Mouse (Mus musculus): Measurements from ENCODE around the gene Gria1. TPM values are rescaled to one million over a fixed set of nuclear protein-coding genes. Genes with fewer than 3 reads are reported as not detected.

Gene Gria1
- polyA plus RNA-seq, 1 experiment from 2014 or later, result 3.2 TPM

DNA sequence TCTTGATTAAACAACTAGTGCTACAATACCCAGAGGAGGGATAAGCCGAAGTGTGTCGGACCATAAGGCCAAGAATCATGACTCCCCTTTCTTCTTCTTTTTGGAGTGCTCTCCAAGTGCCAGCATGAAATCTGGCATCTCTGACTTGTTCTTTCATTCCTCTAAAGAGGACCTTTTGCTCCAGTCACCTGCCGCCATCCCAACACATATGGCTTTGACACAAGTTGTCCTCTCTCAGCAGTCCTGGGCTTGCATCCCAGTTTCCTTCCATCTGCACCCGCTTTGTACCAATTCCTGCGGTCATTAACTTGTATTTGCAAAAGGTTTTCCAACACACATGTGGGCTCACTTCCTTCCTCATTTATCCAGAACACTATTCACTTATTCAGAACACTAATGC, 103.2 kb downstream of the Gria1 start:
- ATAC-seq (ENCODE audit: insufficient number of reproducible peaks, insufficient read depth, low FRiP score, low read depth), result no peak
- WGBS, result 84% methylated on average over 5 of the region's 5 CpGs
- no peak overlapping the region for H3K27ac ChIP-seq (ENCODE audit: low read length)

DNA sequence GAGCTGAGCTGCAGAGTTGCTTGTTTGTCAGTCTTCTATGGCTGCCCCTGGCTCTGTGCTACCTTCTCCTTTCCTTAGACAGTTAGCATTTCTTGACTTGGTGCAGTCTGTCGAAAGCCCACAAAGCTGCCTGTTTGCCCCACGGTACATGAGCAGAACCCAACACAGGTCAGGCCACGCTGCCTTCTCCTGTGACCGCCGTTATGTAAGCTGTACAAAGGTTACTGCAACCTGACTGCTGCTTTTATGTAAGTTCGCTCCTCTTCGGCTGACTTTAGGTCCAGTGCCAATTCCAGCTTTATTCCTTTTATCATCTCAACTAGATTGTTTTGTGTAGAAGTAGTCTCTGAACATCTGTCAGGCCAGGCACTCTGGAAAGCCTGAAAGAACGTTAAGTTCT, 115.9 kb downstream of the Gria1 start:
- no peak overlapping the region for H3K4me2 ChIP-seq (replicated peaks; ENCODE audit: low read depth, low read length)
- H3K4me3 ChIP-seq (ENCODE audit: low read depth, low read length), result no peak overlapping the region

More for the DNA sequence above, 103.2 kb downstream of the Gria1 start:
- Histone ChIP-seq H3K27me3 (ENCODE audit: control insufficient read depth, insufficient read depth, low read length) (no peaks in the 10 kb centered on the region), H3K36me3 (ENCODE audit: control insufficient read depth, insufficient read depth, low read length) (no peaks in the 10 kb centered on the region), H3K9me3 (ENCODE audit: control insufficient read depth, low read depth, low read length) (no peaks in the 10 kb centered on the region), H3K4me2 (replicated peaks; ENCODE audit: low read depth, low read length) (no peak overlapping the region), H3K9ac (replicated peaks; ENCODE audit: low read depth, low read length) (no peak overlapping the region), H3K4me3 (ENCODE audit: low read depth, low read length) (no peak overlapping the region), H3K4me1 (ENCODE audit: control insufficient read depth, insufficient read depth, low read length) (no peaks in the 10 kb centered on the region)

DNA sequence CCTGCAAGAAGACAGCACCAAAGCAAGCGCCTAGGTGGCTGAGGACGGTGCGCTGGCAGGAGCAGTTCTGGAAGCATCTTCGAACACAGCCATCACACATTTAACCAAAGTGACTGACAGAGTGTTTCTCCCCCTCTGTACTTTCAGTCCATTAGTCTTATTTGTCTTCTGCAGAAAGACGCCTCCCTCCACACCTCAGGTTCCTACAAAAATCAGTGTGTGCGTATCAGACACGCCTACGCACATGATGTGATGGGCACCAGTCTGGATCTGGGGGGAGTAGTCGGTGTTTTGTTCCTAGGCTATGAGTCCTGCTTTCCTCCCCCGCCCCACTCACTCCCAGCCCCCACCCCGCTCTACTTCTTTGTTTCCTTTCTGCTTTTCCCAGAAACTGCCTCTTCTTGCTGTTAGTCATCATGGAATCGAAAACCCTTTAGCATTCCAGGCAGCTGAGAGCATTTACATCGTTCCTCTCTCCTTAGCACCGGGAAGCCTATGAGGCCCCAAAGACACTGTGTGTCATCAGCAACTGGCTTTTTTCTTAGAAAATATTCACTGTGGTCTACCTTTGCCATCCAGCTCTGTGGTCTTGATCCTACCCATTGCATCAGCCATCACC, 129.1 kb downstream of the Gria1 start:
- ATAC-seq (ENCODE audit: insufficient number of reproducible peaks, insufficient read depth, low FRiP score, low read depth), result no peak
- Histone ChIP-seq H3K27me3 (ENCODE audit: control insufficient read depth, insufficient read depth, low read length) (no peaks in the 10 kb centered on the region), H3K4me1 (ENCODE audit: control insufficient read depth, insufficient read depth, low read length) (no peaks in the 10 kb centered on the region), H3K36me3 (ENCODE audit: control insufficient read depth, insufficient read depth, low read length) (no peaks in the 10 kb centered on the region), H3K9me3 (ENCODE audit: control insufficient read depth, low read depth, low read length) (no peaks in the 10 kb centered on the region), H3K4me2 (replicated peaks; ENCODE audit: low read depth, low read length) (no peak overlapping the region), H3K4me3 (ENCODE audit: low read depth, low read length) (no peak overlapping the region), H3K9ac (replicated peaks; ENCODE audit: low read depth, low read length) (no peak overlapping the region), H3K27ac (ENCODE audit: low read length) (no peak overlapping the region)
- 75% methylated on average over 14 of the region's 14 CpGs for WGBS

More for the DNA sequence above, 115.9 kb downstream of the Gria1 start:
- WGBS, result 70% methylated on average over 8 of the region's 8 CpGs
- no peak overlapping the region for H3K27ac ChIP-seq (ENCODE audit: low read length)
- H3K9ac ChIP-seq (replicated peaks; ENCODE audit: low read depth, low read length), result no peak overlapping the region
- H3K4me1 ChIP-seq (ENCODE audit: control insufficient read depth, insufficient read depth, low read length), result no peaks in the 10 kb centered on the region
- ATAC-seq (ENCODE audit: insufficient number of reproducible peaks, insufficient read depth, low FRiP score, low read depth), result no peak
- no peaks in the 10 kb centered on the region for H3K36me3 ChIP-seq (ENCODE audit: control insufficient read depth, insufficient read depth, low read length)
- no peaks in the 10 kb centered on the region for H3K9me3 ChIP-seq (ENCODE audit: control insufficient read depth, low read depth, low read length)
- no peaks in the 10 kb centered on the region for H3K27me3 ChIP-seq (ENCODE audit: control insufficient read depth, insufficient read depth, low read length)

DNA sequence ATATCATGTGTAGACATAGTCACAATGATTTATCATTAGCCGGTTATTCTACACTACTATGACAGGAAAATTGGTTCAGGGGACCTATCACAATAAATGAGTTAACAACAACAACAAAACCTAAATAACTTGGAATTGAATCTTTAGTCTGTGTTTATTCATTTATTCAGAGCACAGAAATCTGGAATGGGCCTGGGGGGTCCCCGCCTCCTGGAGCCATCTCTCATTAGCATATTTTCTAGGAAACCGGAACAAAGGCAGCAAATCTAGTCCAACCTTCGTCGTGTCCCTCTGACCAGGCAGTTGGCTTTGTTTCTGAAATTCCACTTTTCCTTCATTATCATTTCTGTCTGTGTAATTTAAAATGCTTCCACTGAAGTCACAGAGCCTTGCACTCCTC, 132.5 kb downstream of the Gria1 start:
- Histone ChIP-seq H3K27ac (ENCODE audit: low read length) (no peak overlapping the region), H3K36me3 (ENCODE audit: control insufficient read depth, insufficient read depth, low read length) (no peaks in the 10 kb centered on the region), H3K4me2 (replicated peaks; ENCODE audit: low read depth, low read length) (no peak overlapping the region), H3K4me3 (ENCODE audit: low read depth, low read length) (no peak overlapping the region), H3K4me1 (ENCODE audit: control insufficient read depth, insufficient read depth, low read length) (no peaks in the 10 kb centered on the region), H3K9ac (replicated peaks; ENCODE audit: low read depth, low read length) (no peak overlapping the region), H3K27me3 (ENCODE audit: control insufficient read depth, insufficient read depth, low read length) (no peaks in the 10 kb centered on the region), H3K9me3 (ENCODE audit: control insufficient read depth, low read depth, low read length) (no peaks in the 10 kb centered on the region)
- 80% methylated on average over 5 of the region's 5 CpGs for WGBS
- ATAC-seq (ENCODE audit: insufficient number of reproducible peaks, insufficient read depth, low FRiP score, low read depth), result no peak

DNA sequence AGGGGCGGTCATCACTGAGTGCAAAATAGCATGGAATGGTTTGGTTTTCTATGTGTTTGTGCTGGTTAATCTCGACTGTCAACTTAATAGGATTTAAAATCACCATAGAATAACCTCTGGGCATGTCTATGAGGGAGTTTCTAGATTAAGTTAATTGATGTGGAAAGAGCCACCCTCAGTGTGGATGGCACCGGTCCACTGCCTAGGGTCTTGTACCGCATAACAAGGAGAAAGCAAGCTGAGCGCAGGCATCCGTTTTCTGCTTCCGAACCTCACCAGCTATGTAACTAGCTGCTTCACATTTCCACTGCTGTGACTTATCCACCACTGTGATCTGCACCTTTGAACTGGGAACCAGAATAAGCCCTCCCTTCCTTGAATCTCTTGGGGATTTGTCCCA, 134.0 kb downstream of the Gria1 start:
- 75% methylated on average over 7 of the region's 7 CpGs for WGBS
- Histone ChIP-seq H3K9me3 (ENCODE audit: control insufficient read depth, low read depth, low read length) (no peaks in the 10 kb centered on the region), H3K4me1 (ENCODE audit: control insufficient read depth, insufficient read depth, low read length) (no peaks in the 10 kb centered on the region), H3K27ac (ENCODE audit: low read length) (no peak overlapping the region), H3K36me3 (ENCODE audit: control insufficient read depth, insufficient read depth, low read length) (no peaks in the 10 kb centered on the region), H3K4me2 (replicated peaks; ENCODE audit: low read depth, low read length) (no peak overlapping the region), H3K27me3 (ENCODE audit: control insufficient read depth, insufficient read depth, low read length) (no peaks in the 10 kb centered on the region), H3K9ac (replicated peaks; ENCODE audit: low read depth, low read length) (no peak overlapping the region), H3K4me3 (ENCODE audit: low read depth, low read length) (no peak overlapping the region)
- ATAC-seq (ENCODE audit: insufficient number of reproducible peaks, insufficient read depth, low FRiP score, low read depth), result no peak

DNA sequence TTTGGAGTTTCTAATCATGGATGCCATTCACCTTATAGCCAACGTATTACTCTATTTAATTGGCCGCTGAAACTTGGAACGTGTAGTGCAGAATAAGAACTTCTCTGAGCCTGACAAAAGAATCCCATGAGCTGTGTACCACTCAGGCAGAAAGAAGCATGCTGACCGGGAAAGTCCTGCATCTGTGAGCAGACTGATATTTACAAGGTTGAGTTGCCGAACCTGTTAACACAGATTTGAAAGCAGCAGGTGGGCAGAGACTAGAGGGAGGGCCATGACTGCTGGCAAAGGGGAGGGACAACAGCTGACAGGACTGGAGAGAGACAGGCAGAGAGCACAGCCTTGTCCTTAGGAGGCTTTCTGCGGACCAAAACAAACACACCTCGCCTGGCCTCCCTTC, 134.5 kb downstream of the Gria1 start:
- H3K9me3 ChIP-seq (ENCODE audit: control insufficient read depth, low read depth, low read length), result no peaks in the 10 kb centered on the region
- H3K36me3 ChIP-seq (ENCODE audit: control insufficient read depth, insufficient read depth, low read length), result no peaks in the 10 kb centered on the region
- H3K4me1 ChIP-seq (ENCODE audit: control insufficient read depth, insufficient read depth, low read length), result no peaks in the 10 kb centered on the region
- no peaks in the 10 kb centered on the region for H3K27me3 ChIP-seq (ENCODE audit: control insufficient read depth, insufficient read depth, low read length)
- no peak for ATAC-seq (ENCODE audit: insufficient number of reproducible peaks, insufficient read depth, low FRiP score, low read depth)
- WGBS, result 56% methylated on average over 7 of the region's 7 CpGs
- H3K4me3 ChIP-seq (ENCODE audit: low read depth, low read length), result no peak overlapping the region
- H3K4me2 ChIP-seq (replicated peaks; ENCODE audit: low read depth, low read length), result no peak overlapping the region
- no peak overlapping the region for H3K9ac ChIP-seq (replicated peaks; ENCODE audit: low read depth, low read length)
- H3K27ac ChIP-seq (ENCODE audit: low read length), result no peak overlapping the region

DNA sequence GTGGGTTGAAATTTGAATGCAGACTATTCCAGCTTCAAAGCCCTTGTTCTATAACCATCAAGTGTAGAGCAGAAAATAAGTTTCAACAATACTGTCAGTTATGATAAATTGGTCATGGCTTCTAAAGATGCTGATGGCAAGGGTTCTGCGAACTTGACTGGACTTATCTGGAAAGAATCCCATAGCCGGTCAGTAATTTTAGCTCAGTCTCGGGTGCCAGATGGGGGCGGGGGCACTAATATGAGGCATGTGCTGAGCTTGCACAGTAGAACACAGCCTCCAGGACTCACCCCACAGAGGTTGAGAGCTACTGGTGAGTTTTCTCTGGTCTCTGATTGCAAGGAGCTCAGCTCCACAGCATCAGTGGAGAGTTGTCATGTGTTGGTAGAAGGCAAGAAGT, 140.5 kb downstream of the Gria1 start:
- H3K9me3 ChIP-seq (ENCODE audit: control insufficient read depth, low read depth, low read length), result no peaks in the 10 kb centered on the region

DNA sequence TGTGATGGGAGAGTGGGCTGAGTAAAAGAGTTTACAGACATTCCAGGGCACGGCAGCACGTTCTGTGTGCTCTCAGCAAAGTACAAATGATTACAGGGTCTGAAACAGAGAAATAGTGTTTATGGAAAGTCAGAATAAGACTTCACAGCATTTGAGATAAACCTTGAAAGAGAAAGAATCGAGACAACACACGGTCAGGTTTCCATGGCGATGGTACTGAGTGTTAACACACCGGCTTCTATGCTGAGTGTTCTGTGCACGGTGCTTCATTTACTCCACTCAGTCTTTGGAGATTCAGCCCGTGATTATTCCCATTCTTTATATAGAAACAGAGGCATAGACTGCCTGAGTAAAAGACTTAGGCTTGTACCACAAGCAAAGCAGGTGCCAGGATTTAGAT, 143.8 kb downstream of the Gria1 start:
- WGBS, result 48% methylated on average over 8 of the region's 8 CpGs
- H3K9me3 ChIP-seq (ENCODE audit: control insufficient read depth, low read depth, low read length), result no peaks in the 10 kb centered on the region
- H3K27ac ChIP-seq (ENCODE audit: low read length), result no peak overlapping the region
- H3K4me1 ChIP-seq (ENCODE audit: control insufficient read depth, insufficient read depth, low read length), result no peaks in the 10 kb centered on the region
- H3K27me3 ChIP-seq (ENCODE audit: control insufficient read depth, insufficient read depth, low read length), result no peaks in the 10 kb centered on the region
- no peak overlapping the region for H3K4me2 ChIP-seq (replicated peaks; ENCODE audit: low read depth, low read length)
- no peak overlapping the region for H3K4me3 ChIP-seq (ENCODE audit: low read depth, low read length)
- H3K9ac ChIP-seq (replicated peaks; ENCODE audit: low read depth, low read length), result no peak overlapping the region
- ATAC-seq (ENCODE audit: insufficient number of reproducible peaks, insufficient read depth, low FRiP score, low read depth), result no peak
- H3K36me3 ChIP-seq (ENCODE audit: control insufficient read depth, insufficient read depth, low read length), result no peaks in the 10 kb centered on the region

More for the DNA sequence above, 140.5 kb downstream of the Gria1 start:
- WGBS, result 76% methylated on average over 4 of the region's 4 CpGs
- no peak overlapping the region for H3K4me3 ChIP-seq (ENCODE audit: low read depth, low read length)
- H3K4me2 ChIP-seq (replicated peaks; ENCODE audit: low read depth, low read length), result no peak overlapping the region
- no peak overlapping the region for H3K9ac ChIP-seq (replicated peaks; ENCODE audit: low read depth, low read length)
- no peak for ATAC-seq (ENCODE audit: insufficient number of reproducible peaks, insufficient read depth, low FRiP score, low read depth)
- no peaks in the 10 kb centered on the region for H3K4me1 ChIP-seq (ENCODE audit: control insufficient read depth, insufficient read depth, low read length)
- H3K27ac ChIP-seq (ENCODE audit: low read length), result no peak overlapping the region
- no peaks in the 10 kb centered on the region for H3K27me3 ChIP-seq (ENCODE audit: control insufficient read depth, insufficient read depth, low read length)
- H3K36me3 ChIP-seq (ENCODE audit: control insufficient read depth, insufficient read depth, low read length), result no peaks in the 10 kb centered on the region

DNA sequence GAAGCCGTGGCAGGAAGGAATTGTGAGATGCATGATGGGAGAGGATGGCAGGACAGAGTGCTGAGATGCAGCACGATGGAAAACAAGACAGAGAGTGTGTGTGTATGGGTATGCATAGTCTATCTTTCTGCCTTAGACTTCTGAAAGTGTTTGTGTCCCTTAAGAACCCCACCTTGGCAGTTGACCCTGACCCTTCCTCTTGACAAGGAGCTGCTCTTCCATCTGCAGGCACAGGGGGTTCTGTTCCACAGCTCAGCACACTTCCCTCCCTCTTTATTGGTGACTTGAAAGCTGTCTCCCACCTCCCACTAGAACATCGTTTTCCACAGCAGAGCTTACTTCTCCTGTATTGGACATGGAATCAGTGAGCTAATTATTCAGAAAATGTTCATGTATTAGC, 148.2 kb downstream of the Gria1 start:
- H3K4me1 ChIP-seq (ENCODE audit: control insufficient read depth, insufficient read depth, low read length), result no peaks in the 10 kb centered on the region
- H3K27ac ChIP-seq (ENCODE audit: low read length), result no peak overlapping the region
- H3K9ac ChIP-seq (replicated peaks; ENCODE audit: low read depth, low read length), result no peak overlapping the region
- H3K9me3 ChIP-seq (ENCODE audit: control insufficient read depth, low read depth, low read length), result no peaks in the 10 kb centered on the region
- no peak for ATAC-seq (ENCODE audit: insufficient number of reproducible peaks, insufficient read depth, low FRiP score, low read depth)
- WGBS, result 50% methylated on average over 3 of the region's 3 CpGs
- H3K4me3 ChIP-seq (ENCODE audit: low read depth, low read length), result no peak overlapping the region
- H3K36me3 ChIP-seq (ENCODE audit: control insufficient read depth, insufficient read depth, low read length), result no peaks in the 10 kb centered on the region
- no peaks in the 10 kb centered on the region for H3K27me3 ChIP-seq (ENCODE audit: control insufficient read depth, insufficient read depth, low read length)
- H3K4me2 ChIP-seq (replicated peaks; ENCODE audit: low read depth, low read length), result no peak overlapping the region

Data from stomach, embryonic 14.5 days (tissue).